Mouse (Mus musculus) adipocyte (in vitro differentiated cells): Measurements from ENCODE around the gene Gm3043.
"Not testable (repeated sequence)": the region's sequence is repeated elsewhere in the genome, so short reads cannot be mapped to it uniquely, and the experiment has no call there.

Source experiments
- DNase-seq: peaks from one replicate; pipeline ENCODE4 v3.0.0-alpha.2; 2016; ENCODE audit warnings: low spot score

The Gm3043 gene

DNA sequence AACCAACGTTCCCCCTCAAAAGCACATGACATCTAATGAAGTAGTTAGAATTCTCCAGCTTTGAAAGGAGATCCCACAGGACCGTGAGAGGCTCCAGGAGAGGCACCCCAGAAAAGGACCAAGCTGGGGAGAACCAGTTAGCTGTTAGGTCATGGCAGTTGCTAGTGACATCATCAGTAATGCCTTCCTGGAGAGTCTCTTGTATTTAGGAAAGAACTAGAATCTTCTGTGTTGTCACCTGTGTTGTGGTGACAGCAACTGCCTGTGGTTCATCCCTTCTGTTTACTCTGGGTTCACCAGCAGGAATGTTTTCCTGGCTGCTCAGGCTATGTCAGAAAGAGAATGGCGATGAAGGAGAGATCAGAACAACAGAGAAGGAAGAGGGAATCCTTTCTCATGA, at the start of gene Gm3043:
Gene Gm3043, plus strand, starts transcription at position 301 of the 400 bp plus-strand sequence.
- DNase-seq = not testable (repeated sequence)

DNA sequence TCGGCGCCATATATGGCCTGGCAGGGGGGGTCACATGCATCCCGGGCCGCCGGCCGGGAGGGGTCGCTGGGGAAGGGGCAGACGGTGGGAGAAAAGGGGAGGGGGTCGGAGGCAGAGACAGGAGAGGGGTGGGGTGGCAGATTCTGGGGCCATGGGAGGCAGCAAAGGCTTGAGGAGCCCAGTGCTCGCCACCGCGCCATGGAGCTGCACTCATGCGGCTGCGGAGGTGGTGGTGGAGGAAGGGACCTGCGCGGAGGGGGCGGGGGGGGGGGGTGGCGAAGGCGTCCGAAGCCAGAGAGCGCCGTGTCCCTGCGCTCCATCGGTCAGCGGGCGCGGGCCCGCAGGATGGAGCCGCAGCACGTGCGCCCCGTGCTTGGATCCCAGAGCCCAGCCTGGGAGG, 36.9 kb upstream of the Gm3043 start, which contains the start of gene Gm3020:
Gene Gm3020, plus strand, starts transcription at position 301 of the 400 bp plus-strand sequence.
- DNase-seq = not testable (repeated sequence)
